Mouse (Mus musculus): ENCODE results near the gene Fscn3.
A peak's percentile ranks its signal among the peaks of the same experiment; 100 is the strongest.

Fscn3 gene

GRCm38 (mm10) chr6:28427096-28427839, at the start of gene Fscn3:
TSS of gene Fscn3 (plus strand) at chr6:28427789.
- DNase-seq, result peak; percentile 29

GRCm38 (mm10) chr6:28381983-28382382, 45.6 kb upstream of the Fscn3 start:
- no peak for DNase-seq

GRCm38 (mm10) chr6:28385169-28385568, 42.4 kb upstream of the Fscn3 start:
- no peak for DNase-seq

- no peak for DNase-seq
Observed at GRCm38 (mm10) chr6:28389038-28389437, 38.6 kb upstream of the Fscn3 start.

GRCm38 (mm10) chr6:28396051-28396852, 31.3 kb upstream of the Fscn3 start:
- no peak for DNase-seq

- DNase-seq, result no peak
Observed at GRCm38 (mm10) chr6:28396853-28397457, 30.6 kb upstream of the Fscn3 start.

- no peak for DNase-seq
Observed at GRCm38 (mm10) chr6:28397681-28398203, 29.8 kb upstream of the Fscn3 start, which contains the start of gene Zfp800. TSS of gene Zfp800 (minus strand) at chr6:28398005.

GRCm38 (mm10) chr6:28398726-28399125, 28.9 kb upstream of the Fscn3 start:
- no peak for DNase-seq

GRCm38 (mm10) chr6:28399791-28400190, 27.8 kb upstream of the Fscn3 start:
- no peak for DNase-seq

GRCm38 (mm10) chr6:28410053-28410452, 17.5 kb upstream of the Fscn3 start:
- no peak for DNase-seq

GRCm38 (mm10) chr6:28411236-28411635, 16.4 kb upstream of the Fscn3 start:
- DNase-seq, result no peak

GRCm38 (mm10) chr6:28416981-28417380, 10.6 kb upstream of the Fscn3 start:
- no peak for DNase-seq

- DNase-seq, result peak; percentile 90
Observed at GRCm38 (mm10) chr6:28418449-28418848, 9.1 kb upstream of the Fscn3 start.

GRCm38 (mm10) chr6:28419673-28420072, 7.9 kb upstream of the Fscn3 start:
- DNase-seq, result peak; percentile 23

GRCm38 (mm10) chr6:28420361-28420760, 7.2 kb upstream of the Fscn3 start:
- no peak for DNase-seq

GRCm38 (mm10) chr6:28420865-28421264, 6.7 kb upstream of the Fscn3 start:
- no peak for DNase-seq

GRCm38 (mm10) chr6:28421469-28422000, 6.1 kb upstream of the Fscn3 start:
- DNase-seq, result peak; percentile 95

- peak; percentile 60 for DNase-seq
Observed at GRCm38 (mm10) chr6:28422651-28423290, 4.8 kb upstream of the Fscn3 start.

GRCm38 (mm10) chr6:28423313-28423712, 4.3 kb upstream of the Fscn3 start, which contains the start of gene Arf5:
TSS of gene Arf5 (plus strand) at chr6:28423560.
- peak; percentile 91 for DNase-seq

GRCm38 (mm10) chr6:28423767-28424695, 3.6 kb upstream of the Fscn3 start:
- DNase-seq, result peak; percentile 82

GRCm38 (mm10) chr6:28425019-28425418, 2.6 kb upstream of the Fscn3 start:
- peak; percentile 44 for DNase-seq

Measured in cerebellum, adult 11-12 months (tissue).